Mouse (Mus musculus) cerebellum, adult 8-10 months (tissue): ENCODE measurements around the gene Samd9l.
"Not testable (repeated sequence)": the region's sequence is repeated elsewhere in the genome, so short reads cannot be mapped to it uniquely, and the experiment has no call there.

Experiments used
- DNase-seq: peaks from one replicate; pipeline ENCODE4 v3.0.0; 2022

Gene Samd9l

DNA sequence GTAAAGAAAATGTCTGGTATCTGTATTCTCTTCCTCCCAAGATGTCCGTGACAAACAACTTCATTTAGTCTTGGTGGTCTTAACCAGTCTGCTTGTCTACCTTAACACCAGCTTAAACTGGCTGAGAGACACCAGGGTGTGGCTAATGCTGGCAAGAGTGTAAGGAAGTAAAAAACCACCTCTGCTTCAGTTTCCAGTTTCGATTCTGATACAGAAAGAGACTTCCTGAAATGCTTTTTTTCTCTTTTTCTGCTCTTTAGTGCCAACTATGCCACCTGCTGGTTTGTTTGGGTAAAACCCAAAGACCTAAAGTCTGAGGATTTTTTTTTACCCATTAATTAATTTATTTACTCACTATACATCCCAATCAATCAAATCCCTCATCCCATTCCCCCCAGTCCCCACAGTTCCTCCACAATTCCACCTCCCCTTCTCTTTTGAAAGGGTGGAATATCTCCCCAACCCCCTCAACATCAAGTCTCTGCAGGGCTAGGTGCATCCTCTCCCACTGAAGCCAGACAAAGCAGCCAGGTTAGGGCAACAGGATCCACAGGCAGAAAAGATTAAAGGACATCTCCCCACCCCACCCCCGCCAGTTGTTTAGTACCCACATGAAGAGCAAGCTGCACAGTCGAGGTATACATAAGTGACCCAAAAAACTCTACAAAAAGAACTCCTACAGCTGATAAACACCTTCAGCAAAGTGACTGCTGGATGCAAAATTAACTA is at the start of gene Samd9l:
Samd9l (minus strand) TSS at position 233 of the 729 bp plus-strand sequence.
- DNase-seq: peak; percentile 5

DNA sequence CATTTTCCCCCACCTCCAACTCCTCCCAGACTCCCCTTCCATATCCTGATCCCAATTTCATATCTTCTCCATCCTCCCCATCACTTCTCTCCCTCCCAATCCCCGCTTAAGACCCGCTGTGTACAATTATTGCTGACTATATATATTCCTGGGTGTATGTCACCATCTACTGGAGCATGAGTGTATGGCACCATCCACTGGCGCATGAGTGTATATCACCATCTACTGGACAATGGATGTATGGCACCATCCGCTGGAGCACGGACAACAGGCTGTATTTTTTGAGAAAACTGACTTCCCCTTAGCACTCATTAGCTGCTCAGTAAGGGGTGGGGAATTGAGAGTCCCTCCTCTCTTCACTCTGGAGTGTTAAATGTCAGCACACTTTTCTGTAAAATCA is 48.0 kb upstream of the Samd9l start:
- DNase-seq: peak; percentile 39

DNA sequence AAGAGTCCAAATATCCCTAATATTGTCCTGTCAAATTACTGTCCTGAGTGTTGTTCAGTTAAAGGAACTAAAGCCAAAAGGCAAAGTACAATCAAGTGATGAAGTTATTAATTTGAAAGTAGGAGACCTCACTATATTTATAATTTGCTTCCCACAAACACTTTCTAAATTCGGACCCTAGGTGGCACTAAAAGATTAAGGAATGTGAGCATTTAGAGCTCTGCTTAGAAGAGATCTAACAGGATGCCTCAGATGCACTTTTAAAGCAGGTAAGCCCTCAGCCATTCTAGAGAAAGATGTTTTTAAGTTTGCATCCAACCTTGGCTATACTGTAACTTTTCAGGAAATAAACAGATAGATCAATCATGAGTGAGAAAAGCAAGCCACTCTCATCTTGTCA is 44.5 kb upstream of the Samd9l start:
- no peak for DNase-seq

DNA sequence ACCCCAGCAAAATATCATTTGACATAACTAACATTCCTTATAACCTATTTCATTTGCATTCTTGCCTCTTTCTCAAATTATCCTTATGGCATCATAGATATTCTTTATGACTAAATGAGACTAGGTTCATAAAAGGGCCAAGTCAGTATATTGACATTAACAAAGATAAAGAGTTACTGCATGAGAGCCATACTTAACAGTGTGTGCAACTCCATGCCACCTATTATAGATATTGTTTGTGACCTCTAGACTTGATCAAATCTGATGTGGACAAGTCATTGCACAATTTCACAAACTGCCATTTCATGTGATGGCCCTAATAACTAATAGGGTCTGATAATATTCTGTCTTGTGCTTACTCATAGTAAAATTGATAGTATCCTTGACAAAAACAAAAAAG is 36.7 kb upstream of the Samd9l start:
- no peak for DNase-seq

DNA sequence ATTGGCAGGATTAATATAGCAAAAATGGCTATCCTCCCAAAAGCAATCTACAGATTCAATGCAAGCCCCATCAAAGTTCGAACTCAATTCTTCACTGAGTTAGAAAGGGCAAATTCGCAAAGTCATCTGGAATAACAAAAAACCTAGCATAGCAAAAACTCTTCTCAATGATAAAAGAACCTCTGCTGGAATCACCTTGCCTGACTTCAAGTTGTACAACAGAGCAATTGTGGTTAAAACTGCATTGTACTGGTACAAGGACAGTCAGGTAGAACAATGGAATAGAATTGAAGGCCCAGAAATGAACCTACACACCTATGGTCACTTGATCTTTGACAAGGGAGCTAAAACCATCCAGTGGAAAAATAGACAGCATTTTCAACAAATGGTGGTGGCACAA is 31.6 kb upstream of the Samd9l start:
- DNase-seq: not testable (repeated sequence)

DNA sequence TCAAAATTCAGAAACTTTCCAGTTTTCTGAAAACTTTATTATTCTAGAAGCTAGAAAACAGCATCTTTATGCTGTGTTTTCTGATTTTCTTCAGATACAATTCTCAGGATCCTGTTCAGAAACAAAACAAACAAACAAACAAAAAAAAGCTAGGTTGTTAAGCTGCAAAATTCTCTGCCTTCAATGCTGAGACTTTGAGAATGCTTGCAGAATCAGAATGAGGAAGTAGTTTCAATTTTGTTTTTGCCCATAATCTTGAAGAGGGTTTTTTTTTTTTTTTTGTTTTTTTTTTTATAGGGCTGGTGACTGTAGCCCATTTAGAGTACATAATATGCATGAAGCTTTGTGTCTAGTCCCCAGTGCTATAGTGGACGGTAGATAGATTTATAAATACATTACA is 27.7 kb upstream of the Samd9l start:
- DNase-seq: no peak

DNA sequence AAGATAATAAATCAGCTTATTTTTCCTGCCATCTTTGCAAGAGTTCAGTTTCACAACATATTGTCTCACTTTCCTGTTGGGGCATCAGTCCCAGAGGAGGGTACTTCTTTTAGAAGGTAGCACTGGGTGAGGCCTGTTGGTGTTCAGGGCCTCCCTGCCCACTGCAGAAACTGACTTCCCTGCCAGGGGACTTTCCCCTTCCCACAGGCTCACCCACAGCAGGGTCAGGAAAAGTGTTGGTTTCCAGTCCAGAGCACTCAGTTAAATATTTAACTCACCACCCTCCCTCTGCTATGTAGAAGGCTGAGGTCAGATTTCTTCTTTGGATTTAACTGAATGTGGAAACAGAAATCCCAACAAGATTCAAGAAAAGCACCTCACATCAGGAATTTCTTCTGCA is 26.0 kb upstream of the Samd9l start:
- not testable (repeated sequence) for DNase-seq

DNA sequence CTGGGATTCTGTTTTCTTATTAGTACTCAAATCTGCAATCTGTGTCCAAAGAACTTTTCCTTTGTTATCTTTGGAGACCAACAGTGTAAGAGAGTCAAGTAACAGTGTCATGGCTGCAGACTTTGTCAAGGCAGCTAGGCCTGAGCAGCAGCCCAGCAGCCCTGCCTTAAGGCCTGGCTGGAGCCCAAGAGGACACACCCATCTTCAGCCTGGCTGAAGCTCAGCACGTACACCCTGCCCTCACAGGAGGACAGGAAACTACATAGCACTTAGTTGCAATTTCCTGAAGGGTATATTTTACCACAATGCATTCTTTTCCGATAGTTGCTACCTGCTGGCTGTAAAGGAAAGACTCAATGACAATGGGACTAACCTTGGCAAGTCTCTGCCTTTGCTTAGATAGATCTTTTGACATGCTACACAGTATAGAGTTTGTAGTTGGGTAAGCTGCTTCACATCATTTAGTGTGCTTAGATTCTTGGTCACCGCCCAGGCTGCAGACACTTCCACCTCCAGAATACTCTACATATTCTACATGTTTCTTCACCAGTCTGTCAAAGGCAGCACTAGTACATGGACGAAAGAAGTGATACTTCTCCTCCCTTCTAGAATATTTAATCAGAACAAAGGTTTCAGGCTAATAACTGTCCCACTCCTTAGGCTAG is 25.4 kb upstream of the Samd9l start:
- DNase-seq: not testable (repeated sequence)

DNA sequence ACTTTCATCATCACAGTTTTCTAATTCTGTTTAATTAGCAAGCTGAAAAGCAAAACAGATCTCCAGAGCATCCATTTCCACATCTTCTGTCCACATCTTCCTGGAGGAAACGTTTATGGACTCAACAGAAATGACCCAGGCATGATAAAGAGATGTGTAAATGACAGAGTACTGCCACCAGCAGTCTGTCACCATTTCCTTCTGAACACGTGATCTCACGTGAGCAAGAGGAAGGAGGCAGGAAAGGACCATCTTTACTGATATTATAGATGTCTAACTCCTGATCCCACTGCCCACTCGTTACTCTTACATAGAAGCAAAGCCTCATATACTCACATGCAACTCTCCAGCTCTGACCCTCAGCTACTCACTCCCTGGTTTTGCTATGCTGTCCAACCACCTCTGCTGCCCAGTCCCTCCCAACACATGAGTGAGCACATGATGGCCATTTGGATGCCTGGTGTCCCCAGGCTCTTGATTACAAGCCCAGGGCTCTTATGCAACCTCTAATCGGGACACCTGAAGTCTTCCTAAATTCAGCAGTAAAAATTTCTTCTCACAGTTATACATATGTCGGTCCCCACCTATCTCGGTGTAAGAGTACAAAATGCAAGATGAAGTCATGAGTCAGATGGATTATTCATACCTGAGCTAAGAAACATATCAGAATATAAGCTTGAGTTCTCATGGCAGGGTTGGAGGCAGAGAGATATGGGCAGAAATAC is 2.0 kb downstream of the Samd9l start:
- not testable (repeated sequence) for DNase-seq

DNA sequence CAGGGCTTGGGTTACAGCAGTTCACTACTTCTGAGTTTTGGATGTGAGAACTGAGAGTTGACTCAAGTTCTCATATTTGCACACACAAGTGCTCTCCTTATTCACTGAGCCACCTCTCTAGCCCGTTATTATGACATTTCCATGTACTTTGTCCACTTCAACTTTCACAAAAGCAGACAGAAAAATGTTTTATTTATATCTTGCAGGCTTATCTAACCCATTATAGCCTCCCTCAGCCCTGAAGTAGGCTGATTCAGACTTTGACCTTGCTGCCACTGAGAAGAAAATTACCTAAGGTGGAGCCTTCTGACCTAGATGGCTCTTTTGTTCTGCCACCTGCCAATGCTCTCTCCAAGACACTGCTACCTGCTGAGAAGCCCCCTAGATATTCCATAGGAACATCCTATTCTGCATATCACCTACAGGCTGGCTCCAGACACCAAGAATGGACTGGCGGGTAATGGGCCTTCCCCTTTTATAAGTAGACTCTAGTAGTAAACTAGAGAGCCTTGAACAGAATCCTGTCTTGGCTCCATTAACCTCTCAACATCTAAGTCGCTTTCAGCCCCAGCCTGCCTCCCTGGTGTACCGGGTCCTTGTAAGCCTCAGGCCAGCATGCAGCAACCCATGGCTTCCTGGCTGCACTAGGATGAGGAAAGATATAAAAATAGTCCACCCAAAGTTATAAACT is 3.3 kb downstream of the Samd9l start:
- not testable (repeated sequence) for DNase-seq

DNA sequence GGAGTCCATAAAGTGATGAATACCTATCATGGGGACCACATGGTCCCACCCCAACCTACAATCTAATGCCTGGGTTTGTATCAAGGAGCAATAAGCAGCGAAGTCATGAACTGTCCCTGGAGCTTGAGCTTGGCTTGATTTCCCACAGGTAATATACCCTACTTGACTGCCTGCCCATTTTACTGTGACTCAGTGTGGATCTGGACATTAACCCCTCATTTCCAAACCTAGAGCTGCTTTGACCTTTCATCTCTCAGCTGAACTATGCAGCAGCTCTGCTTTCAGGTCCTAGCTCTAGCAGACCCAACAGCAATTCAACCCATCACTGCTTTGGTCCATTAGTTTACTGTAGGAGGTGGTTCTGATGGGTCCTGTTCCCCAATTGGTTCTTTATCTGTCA is 9.4 kb downstream of the Samd9l start:
- no peak for DNase-seq

DNA sequence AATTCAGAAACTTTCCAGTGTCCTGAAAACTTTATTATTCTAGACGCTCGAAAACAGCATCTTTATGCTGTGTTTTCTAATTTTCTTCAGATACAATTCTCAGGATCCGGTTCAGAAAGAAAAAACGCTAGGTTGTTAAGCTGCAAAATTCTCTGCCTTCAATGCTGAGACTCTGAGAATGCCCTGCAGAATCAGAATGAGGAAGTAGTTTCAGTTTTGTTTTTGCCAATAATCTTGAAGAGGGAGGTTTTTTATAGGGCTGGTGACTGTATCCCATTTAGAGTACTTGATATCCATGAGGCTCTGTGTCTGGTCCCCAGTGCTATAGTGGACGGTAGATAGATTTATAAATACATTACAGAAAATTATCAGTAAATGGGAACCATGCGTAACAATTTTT is 12.8 kb downstream of the Samd9l start:
- DNase-seq: no peak

DNA sequence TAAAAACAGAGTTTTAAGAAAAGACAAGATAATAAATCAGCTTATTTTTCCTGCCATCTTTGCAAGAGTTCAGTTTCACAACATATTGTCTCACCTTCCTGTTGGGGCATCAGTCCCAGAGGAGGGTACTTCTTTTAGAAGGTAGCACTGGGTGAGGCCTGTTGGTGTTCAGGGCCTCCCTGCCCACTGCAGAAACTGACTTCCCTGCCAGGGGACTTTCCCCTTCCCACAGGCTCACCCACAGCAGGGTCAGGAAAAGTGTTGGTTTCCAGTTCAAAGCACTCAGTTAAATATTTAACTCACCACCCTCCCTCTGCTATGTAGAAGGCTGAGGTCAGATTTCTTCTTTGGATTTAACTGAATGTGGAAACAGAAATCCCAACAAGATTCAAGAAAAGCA is 14.6 kb downstream of the Samd9l start:
- not testable (repeated sequence) for DNase-seq

DNA sequence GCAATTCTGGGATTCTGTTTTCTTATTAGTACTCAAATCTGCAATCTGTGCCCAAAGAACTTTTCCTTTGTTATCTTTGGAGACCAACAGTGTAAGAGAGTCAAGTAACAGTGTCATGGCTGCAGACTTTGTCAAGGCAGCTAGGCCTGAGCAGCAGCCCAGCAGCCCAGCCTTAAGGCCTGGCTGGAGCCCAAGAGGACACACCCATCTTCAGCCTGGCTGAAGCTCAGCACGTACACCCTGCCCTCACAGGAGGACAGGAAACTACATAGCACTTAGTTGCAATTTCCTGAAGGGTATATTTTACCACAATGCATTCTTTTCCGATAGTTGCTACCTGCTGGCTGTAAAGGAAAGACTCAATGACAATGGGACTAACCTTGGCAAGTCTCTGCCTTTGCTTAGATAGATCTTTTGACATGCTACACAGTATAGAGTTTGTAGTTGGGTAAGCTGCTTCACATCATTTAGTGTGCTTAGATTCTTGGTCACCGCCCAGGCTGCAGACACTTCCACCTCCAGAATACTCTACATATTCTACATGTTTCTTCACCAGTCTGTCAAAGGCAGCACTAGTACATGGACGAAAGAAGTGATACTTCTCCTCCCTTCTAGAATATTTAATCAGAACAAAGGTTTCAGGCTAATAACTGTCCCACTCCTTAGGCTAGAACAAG is 15.1 kb downstream of the Samd9l start:
- DNase-seq: not testable (repeated sequence)

DNA sequence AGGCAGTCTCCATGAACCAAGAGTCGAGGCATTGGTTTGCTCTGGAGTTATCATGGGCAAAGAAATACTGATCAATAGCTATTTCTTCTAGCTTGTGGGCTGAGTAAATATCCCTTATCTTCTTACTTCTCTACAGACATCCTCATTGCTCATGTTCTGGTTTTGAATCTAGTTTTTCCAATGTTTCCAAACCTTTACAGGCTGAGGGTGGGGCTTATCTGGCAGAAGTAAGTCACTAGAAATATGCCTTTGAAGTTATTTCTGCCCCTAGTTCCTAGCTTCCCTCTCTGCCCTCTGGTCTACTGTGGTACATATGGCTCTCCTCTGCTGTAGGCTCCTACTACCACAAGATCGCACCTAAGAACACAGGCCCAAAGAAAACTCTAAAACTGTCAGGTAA is 20.2 kb downstream of the Samd9l start:
- no peak for DNase-seq

DNA sequence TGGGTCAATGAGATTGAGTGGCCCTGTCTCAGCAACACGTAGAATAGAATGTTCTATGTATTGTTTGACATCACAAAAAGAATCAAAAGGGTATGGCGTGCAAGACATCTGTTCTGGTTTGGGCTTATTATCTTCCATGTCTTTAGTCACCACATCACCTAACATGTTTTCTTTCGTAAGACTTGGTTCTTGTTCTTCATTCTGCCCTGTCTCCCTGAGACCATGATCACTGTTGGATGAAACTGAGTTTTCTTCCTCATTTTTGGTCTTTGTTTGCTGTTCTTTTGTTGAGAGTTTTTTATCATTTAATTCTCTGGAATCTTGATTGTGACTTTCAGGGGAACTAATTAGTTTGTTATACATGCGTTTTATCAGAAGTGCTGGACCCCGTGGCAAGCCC is 22.7 kb downstream of the Samd9l start:
- DNase-seq: no peak

DNA sequence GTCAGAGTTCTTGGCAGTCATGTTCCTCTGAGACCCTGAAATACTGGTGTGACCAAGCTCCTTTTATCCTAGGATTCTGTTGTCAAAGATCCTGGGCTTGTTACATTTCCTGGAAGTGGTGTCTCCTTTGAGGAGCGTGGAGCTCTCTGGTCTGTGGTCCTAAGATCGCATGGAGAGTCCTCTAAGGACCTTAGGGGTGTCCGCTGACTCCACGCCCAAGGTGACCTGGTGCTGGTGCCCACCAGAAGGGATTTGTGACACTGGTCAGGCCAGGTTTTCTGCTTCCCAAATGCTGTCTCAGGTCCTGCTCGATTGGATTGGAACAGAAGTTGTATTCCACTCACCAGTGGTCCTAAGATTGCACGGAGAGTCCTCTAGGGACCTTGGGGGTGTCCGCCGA is 29.8 kb downstream of the Samd9l start:
- DNase-seq: no peak

DNA sequence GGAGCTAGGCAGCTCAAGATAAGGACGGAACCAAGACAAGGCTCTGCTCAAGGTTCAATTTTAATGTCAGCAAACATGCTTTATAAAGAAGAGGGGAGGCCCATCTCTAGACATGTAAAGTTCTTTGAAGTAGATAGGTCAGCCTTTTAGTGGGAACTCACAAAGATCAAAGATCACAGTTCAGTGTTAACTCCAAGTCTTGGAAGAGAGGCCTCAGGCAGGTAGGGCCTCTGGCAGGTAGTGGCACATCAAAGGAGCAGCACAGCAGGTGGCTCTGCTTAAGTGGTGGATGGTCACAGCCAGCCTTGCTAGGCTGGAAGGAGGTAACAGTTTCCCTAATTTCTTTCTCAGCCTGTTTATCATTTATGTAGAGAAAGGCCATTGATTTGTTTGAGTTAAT is 33.8 kb downstream of the Samd9l start:
- not testable (repeated sequence) for DNase-seq

DNA sequence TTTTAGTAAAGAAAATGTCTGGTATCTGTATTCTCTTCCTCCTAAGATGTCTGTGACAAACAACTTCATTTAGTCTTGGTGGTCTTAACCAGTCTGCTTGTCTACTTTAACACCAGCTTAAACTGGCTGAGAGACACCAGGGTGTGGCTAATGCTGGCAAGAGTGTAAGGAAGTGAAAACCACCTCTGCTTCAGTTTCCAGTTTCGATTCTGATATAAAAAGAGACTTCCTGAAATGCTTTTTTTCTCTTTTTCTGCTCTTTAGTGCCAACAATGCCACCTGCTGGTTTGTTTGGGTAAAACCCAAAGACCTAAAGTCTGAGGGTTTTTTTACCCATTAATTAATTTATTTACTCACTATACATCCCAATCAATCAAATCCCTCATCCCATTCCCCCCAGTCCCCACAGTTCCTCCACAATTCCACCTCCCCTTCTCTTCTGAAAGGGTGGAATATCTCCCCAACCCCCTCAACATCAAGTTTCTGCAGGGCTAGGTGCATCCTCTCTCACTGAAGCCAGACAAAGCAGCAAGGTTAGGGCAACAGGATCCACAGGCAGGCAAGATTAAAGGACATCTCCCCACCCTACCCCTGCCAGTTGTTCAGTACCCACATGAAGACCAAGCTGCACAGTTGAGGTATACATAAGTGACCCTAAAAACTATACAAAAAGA is 53.3 kb downstream of the Samd9l start:
- not testable (repeated sequence) for DNase-seq

DNA sequence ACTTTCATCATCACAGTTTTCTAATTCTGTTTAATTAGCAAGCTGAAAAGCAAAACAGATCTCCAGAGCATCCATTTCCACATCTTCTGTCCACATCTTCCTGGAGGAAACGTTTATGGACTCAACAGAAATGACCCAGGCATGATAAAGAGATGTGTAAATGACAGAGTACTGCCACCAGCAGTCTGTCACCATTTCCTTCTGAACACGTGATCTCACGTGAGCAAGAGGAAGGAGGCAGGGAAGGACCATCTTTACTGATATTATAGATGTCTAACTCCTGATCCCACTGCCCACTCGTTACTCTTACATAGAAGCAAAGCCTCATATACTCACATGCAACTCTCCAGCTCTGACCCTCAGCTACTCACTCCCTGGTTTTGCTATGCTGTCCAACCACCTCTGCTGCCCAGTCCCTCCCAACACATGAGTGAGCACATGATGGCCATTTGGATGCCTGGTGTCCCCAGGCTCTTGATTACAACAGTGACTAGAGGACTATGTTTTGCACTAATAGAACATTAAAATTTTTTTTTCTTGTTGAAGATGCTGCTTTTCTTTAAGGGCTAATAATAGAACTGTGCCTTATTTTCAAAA is 54.2 kb downstream of the Samd9l start:
- DNase-seq: not testable (repeated sequence)

DNA sequence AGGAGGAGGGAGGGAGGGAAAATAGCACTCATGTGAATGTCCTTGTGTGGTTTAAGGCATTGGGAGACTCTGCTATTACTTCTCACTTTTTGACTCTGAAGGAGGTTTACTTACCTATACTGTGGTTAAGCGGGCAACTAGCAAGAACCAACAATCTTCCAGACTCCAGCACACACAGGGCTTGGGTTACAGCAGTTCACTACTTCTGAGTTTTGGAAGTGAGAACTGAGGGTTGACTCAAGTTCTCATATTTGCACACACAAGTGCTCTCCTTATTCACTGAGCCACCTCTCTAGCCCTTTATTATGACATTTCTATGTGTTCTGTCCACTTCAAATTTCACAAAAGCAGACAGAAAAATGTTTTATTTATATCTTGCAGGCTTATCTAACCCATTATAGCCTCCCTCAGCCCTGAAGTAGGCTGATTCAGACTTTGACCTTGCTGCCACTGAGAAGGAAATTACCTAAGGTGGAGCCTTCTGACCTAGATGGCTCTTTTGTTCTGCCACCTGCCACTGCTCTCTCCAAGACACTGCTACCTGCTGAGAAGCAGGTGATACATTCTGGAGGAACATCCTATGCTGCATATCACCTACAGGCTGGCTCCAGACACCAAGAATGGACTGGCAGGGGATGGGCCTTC is 55.6 kb downstream of the Samd9l start:
- not testable (repeated sequence) for DNase-seq
